In genomic region chrX:169106048-169106622, GRCm38 (mm10) we compare ENCODE assay signal across 9 mouse cellular contexts.
DNase-seq lines count a peak whose midpoint lies in the region; ATAC-seq and TF ChIP-seq lines count a peak whose summit lies in the region.
"Had no signal": no experiment of that assay in that cellular context is flagged by ENCODE, and none has a peak within 500 bp of the region (broad histone marks: within the 10 kb centered on the region; RNA-seq: fewer than 3 reads in every experiment).

No protein-coding gene starts in this region.

- H3K9ac ChIP-seq in intestine, embryonic 15.5 days: no peak overlapping the region
- peak overlapping the region; percentile 31; the same call in 1 of the 2 replicates for H3K9ac ChIP-seq in liver, embryonic 14.5 days (replicated peaks)
- H3K9ac ChIP-seq in forebrain, embryonic 15.5 days (replicated peaks): no peak overlapping the region
- H3K9ac ChIP-seq: embryonic facial prominence, embryonic 12.5 days had no signal

- H3K27ac ChIP-seq in intestine, embryonic 15.5 days: no peak overlapping the region
- peak overlapping the region; percentile 65 for H3K27ac ChIP-seq in liver, embryonic 14.5 days
- no peak overlapping the region for H3K27ac ChIP-seq in forebrain, embryonic 15.5 days (replicated peaks)
- H3K27ac ChIP-seq: embryonic facial prominence, embryonic 12.5 days had no signal

- peak; percentile 67 for TF ChIP-seq EP300 in liver, embryonic 14.5 days (IDR thresholded peaks at IDR 0.05; ENCODE audit: low read depth)

- 50% methylated on average over 4 of the region's 4 CpGs for WGBS in intestine, embryonic 15.5 days
- WGBS in liver, embryonic 14.5 days (ENCODE audit: insufficient replicate concordance): 19% methylated on average over 4 of the region's 4 CpGs
- WGBS in forebrain, embryonic 15.5 days: 81% methylated on average over 4 of the region's 4 CpGs

- H3K36me3 ChIP-seq in intestine, embryonic 15.5 days: no peaks in the 10 kb centered on the region
- no peaks in the 10 kb centered on the region for H3K36me3 ChIP-seq in liver, embryonic 14.5 days (replicated peaks; ENCODE audit: control insufficient read depth, insufficient read depth, low read depth)
- no peaks in the 10 kb centered on the region for H3K36me3 ChIP-seq in forebrain, embryonic 15.5 days
- H3K36me3 ChIP-seq: embryonic facial prominence, embryonic 12.5 days had no signal

- H3K4me1 ChIP-seq in intestine, embryonic 15.5 days (replicated peaks): no peaks in the 10 kb centered on the region
- H3K4me1 ChIP-seq in liver, embryonic 14.5 days (replicated peaks; ENCODE audit: control insufficient read depth in 2 of 2, insufficient read depth in 2 of 2, low read length in 1 of 2): peaks cover 6 to 13% of the 10 kb centered on the region in 2 experiments; a peak in 3 of 4 replicates
- no peaks in the 10 kb centered on the region for H3K4me1 ChIP-seq in forebrain, embryonic 15.5 days
- H3K4me1 ChIP-seq: embryonic facial prominence, embryonic 12.5 days had no signal

- H3K27me3 ChIP-seq in intestine, embryonic 15.5 days (replicated peaks): no peaks in the 10 kb centered on the region
- H3K27me3 ChIP-seq in liver, embryonic 14.5 days (ENCODE audit: control insufficient read depth, insufficient read depth, low read length): no peaks in the 10 kb centered on the region
- no peaks in the 10 kb centered on the region for H3K27me3 ChIP-seq in forebrain, embryonic 15.5 days

- no peaks in the 10 kb centered on the region for H3K9me3 ChIP-seq in intestine, embryonic 15.5 days
- no peaks in the 10 kb centered on the region for H3K9me3 ChIP-seq in liver, embryonic 14.5 days (ENCODE audit: control insufficient read depth, low read length)
- no peaks in the 10 kb centered on the region for H3K9me3 ChIP-seq in forebrain, embryonic 15.5 days
- H3K9me3 ChIP-seq: embryonic facial prominence, embryonic 12.5 days had no signal

- H3K4me2 ChIP-seq in intestine, embryonic 15.5 days (replicated peaks): no peak overlapping the region
- peak overlapping the region; percentile 45 for H3K4me2 ChIP-seq in liver, embryonic 14.5 days (ENCODE audit: low read depth)
- no peak overlapping the region for H3K4me2 ChIP-seq in forebrain, embryonic 15.5 days (replicated peaks)
- H3K4me2 ChIP-seq: embryonic facial prominence, embryonic 12.5 days had no signal

- TF ChIP-seq CTCF in liver, embryonic 14.5 days (IDR thresholded peaks at IDR 0.05; ENCODE audit: low read depth): no peak

- H3K4me3 ChIP-seq in intestine, embryonic 15.5 days (replicated peaks): no peak overlapping the region
- no peak overlapping the region; a peak in 1 of 4 replicates for H3K4me3 ChIP-seq in liver, embryonic 14.5 days (ENCODE audit: insufficient read depth in 1 of 2, low read depth in 2 of 2, low read length in 2 of 2)
- H3K4me3 ChIP-seq in forebrain, embryonic 15.5 days: no peak overlapping the region
- H3K4me3 ChIP-seq: embryonic facial prominence, embryonic 12.5 days had no signal

- ATAC-seq in intestine, embryonic 15.5 days: peak; percentile 95
- peak; percentile 86 for ATAC-seq in liver, embryonic 14.5 days (ENCODE audit: insufficient read depth)
- no peak for ATAC-seq in forebrain, embryonic 15.5 days (replicated peaks)

- peak; percentile 16 for DNase-seq in adrenal gland, adult 2 months
- no peak for DNase-seq in adrenal gland, adult 8-10 months
- DNase-seq in B cell, adult 2 months: peak; percentile 22 to 28
- DNase-seq in liver, embryonic 14.5 days (ENCODE audit: low read depth in 3 of 3, low spot score in 3 of 3): peak; percentile 57 to 64 (median 59)
- DNase-seq in spleen, postnatal 14 days (ENCODE audit: low spot score in 2 of 2): no peak
- no peak for DNase-seq in testis, postnatal 14 days (ENCODE audit: low spot score)

Comparison
In these comparisons a context has a peak if more than half of its experiments do, and no peak if none do; other contexts are left out.
1. DNase-seq: peak in adrenal gland, adult 2 months (single experiment), B cell, adult 2 months (2 of 2) and liver, embryonic 14.5 days (3 of 3); none in adrenal gland, adult 8-10 months (single experiment), spleen, postnatal 14 days (0 of 2) and testis, postnatal 14 days (single experiment).